Mouse (Mus musculus) G1E (cell line): ENCODE measurements around the gene Myrf.

Experiments
- CTCF ChIP-seq: IDR thresholded peaks from 2 replicates; pipeline ENCODE4 v1.5.1; 2012; ENCODE audit warnings: low read depth, low read length, inconsistent platforms, mixed read lengths
- GATA1 ChIP-seq: IDR thresholded peaks from 2 replicates; pipeline ENCODE4 v1.6.1; 2012; ENCODE audit warnings: borderline replicate concordance, low read length, inconsistent platforms, mixed read lengths
- GATA2 ChIP-seq: IDR thresholded peaks from 2 replicates; pipeline ENCODE4 v1.6.1; 2012; ENCODE audit warnings: low read depth, low read length, inconsistent platforms, borderline replicate concordance
- POLR2AphosphoS5 ChIP-seq: IDR thresholded peaks from 2 replicates; pipeline ENCODE4 v1.6.1; 2012; ENCODE audit warnings: low read depth, low read length, inconsistent platforms; ENCODE audit not compliant: insufficient replicate concordance
- TAL1 ChIP-seq: conservative IDR thresholded peaks from 2 replicates; pipeline ENCODE4 v1.6.1; 2012; ENCODE audit warnings: low read depth, low read length, inconsistent platforms, mixed read lengths

GRCm38 (mm10) chr19:10208851-10209250, 31.7 kb downstream of the Myrf start:
- TF ChIP-seq CTCF (no peak), GATA1 (no peak), GATA2 (no peak), POLR2AphosphoS5 (no peak), TAL1 (no peak)
